Mouse (Mus musculus): ENCODE data around the gene Mnt. TPM values are rescaled to one million over a fixed set of nuclear protein-coding genes. Genes with fewer than 3 reads are reported as not detected.
A peak's percentile ranks its signal among the peaks of the same experiment; 100 is the strongest.

Gene Mnt
- polyA plus RNA-seq, 1 experiment from 2014 or later = 7.3 TPM

DNA sequence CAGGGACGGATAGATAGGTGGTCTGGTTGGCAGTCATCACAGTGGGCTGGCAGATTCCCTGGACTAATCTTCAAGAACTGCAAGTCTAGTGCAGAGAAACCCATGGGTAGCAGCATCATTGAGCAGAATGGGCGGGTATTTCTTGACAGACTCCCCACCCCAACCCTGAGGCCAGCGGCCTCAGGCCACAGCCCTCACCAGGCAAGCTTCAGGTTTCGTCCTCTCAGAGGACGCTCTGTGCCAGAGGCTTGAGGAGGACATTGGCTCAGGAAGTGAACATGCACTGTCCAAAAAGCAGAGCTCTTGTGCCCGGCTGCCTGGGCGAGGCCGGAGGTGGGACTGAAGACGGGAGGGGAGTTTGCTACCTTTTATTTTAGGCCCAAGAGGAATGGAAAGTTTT is 33.7 kb downstream of the Mnt start:
- no peak overlapping the region for H3K9ac ChIP-seq (replicated peaks)
- peaks cover 73% of the 10 kb centered on the region for H3K36me3 ChIP-seq
- ATAC-seq (ENCODE audit: low FRiP score) = no peak
- H3K4me2 ChIP-seq = no peak overlapping the region
- WGBS = 91% methylated on average over 9 of the region's 9 CpGs
- H3K4me1 ChIP-seq = peaks cover 12% of the 10 kb centered on the region
- H3K9me3 ChIP-seq (replicated peaks) = no peaks in the 10 kb centered on the region
- H3K4me3 ChIP-seq (replicated peaks) = no peak overlapping the region
- H3K27ac ChIP-seq (replicated peaks) = no peak overlapping the region
- H3K27me3 ChIP-seq (replicated peaks) = no peaks in the 10 kb centered on the region

- ATAC-seq (ENCODE audit: low FRiP score) = no peak
Measured at GRCm38 (mm10) chr11:74865252-74865651, 34.5 kb downstream of the Mnt start.

GRCm38 (mm10) chr11:74866640-74867039 is 35.9 kb downstream of the Mnt start:
- Histone ChIP-seq H3K27ac (replicated peaks) (no peak overlapping the region), H3K4me1 (peaks cover 32% of the 10 kb centered on the region), H3K27me3 (replicated peaks) (no peaks in the 10 kb centered on the region), H3K4me2 (no peak overlapping the region), H3K9me3 (replicated peaks) (no peaks in the 10 kb centered on the region), H3K4me3 (replicated peaks) (no peak overlapping the region), H3K9ac (replicated peaks) (no peak overlapping the region), H3K36me3 (peaks cover 55% of the 10 kb centered on the region)
- 82% methylated on average over 4 of the region's 4 CpGs for WGBS
- ATAC-seq (ENCODE audit: low FRiP score) = no peak

More at GRCm38 (mm10) chr11:74865252-74865651, 34.5 kb downstream of the Mnt start:
- 84% methylated on average over 9 of the region's 9 CpGs for WGBS
- H3K4me2 ChIP-seq = no peak overlapping the region
- H3K36me3 ChIP-seq = peaks cover 65% of the 10 kb centered on the region
- H3K9ac ChIP-seq (replicated peaks) = no peak overlapping the region
- H3K4me3 ChIP-seq (replicated peaks) = no peak overlapping the region
- H3K4me1 ChIP-seq = peaks cover 20% of the 10 kb centered on the region
- H3K27me3 ChIP-seq (replicated peaks) = no peaks in the 10 kb centered on the region
- no peak overlapping the region for H3K27ac ChIP-seq (replicated peaks)
- no peaks in the 10 kb centered on the region for H3K9me3 ChIP-seq (replicated peaks)

- no peak overlapping the region for H3K4me2 ChIP-seq
- 88% methylated on average over 2 of the region's 2 CpGs for WGBS
- ATAC-seq (ENCODE audit: low FRiP score) = no peak
- peaks cover 49% of the 10 kb centered on the region for H3K36me3 ChIP-seq
- H3K9ac ChIP-seq (replicated peaks) = no peak overlapping the region
- no peaks in the 10 kb centered on the region for H3K9me3 ChIP-seq (replicated peaks)
- H3K4me3 ChIP-seq (replicated peaks) = no peak overlapping the region
- H3K4me1 ChIP-seq = peaks cover 37% of the 10 kb centered on the region
- no peak overlapping the region for H3K27ac ChIP-seq (replicated peaks)
- no peaks in the 10 kb centered on the region for H3K27me3 ChIP-seq (replicated peaks)
Measured at GRCm38 (mm10) chr11:74867181-74867580, 36.5 kb downstream of the Mnt start.

DNA sequence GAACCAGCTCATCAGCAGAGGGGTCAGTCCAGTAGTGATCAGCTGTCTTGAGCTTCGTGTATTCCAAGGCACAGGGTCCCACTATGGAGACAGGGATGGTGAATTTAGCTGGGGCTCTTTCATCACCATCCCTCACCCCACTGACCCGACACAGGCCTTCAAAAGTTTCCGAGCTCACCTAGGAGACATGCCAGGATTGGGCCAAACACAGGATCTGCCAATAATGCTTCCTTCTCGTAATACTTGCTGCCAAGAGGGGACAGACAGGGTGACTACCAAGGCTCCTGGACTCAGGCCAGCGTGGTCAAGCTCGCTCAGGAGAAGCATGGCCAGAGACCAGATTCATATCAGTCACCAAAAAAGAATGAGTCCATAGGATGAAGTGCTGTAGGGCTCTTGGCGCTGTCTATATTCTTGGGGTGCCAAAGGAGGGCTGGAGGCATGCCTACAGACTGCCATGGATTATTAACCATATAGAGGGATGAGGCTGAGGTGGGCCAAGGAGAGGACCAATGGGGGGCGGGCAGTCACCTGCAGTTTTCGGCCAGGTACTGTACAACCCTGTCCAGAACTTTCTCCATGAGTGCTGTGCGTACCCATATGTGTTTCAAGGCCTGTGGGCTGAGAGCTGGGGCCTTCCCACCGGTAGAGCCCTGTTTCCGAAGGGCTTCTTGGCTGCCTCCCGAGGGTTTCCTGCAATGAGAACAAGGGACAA is 37.5 kb downstream of the Mnt start:
- WGBS = 92% methylated on average over 13 of the region's 13 CpGs
- Histone ChIP-seq H3K9me3 (replicated peaks) (no peaks in the 10 kb centered on the region), H3K4me2 (no peak overlapping the region), H3K4me3 (replicated peaks) (no peak overlapping the region), H3K27ac (replicated peaks) (no peak overlapping the region), H3K4me1 (peaks cover 37% of the 10 kb centered on the region), H3K36me3 (peaks cover 40% of the 10 kb centered on the region), H3K9ac (replicated peaks) (no peak overlapping the region), H3K27me3 (replicated peaks) (no peaks in the 10 kb centered on the region)
- ATAC-seq (ENCODE audit: low FRiP score) = no peak

- WGBS = 49% methylated on average over 6 of the region's 6 CpGs
Measured at GRCm38 (mm10) chr11:74869603-74870002, 38.9 kb downstream of the Mnt start.

GRCm38 (mm10) chr11:74870544-74870943 is 39.8 kb downstream of the Mnt start:
- H3K4me3 ChIP-seq (replicated peaks) = no peak overlapping the region
- H3K9me3 ChIP-seq (replicated peaks) = no peaks in the 10 kb centered on the region
- no peak overlapping the region for H3K4me2 ChIP-seq
- H3K4me1 ChIP-seq = peaks cover 47% of the 10 kb centered on the region
- peaks cover 20% of the 10 kb centered on the region for H3K36me3 ChIP-seq
- H3K9ac ChIP-seq (replicated peaks) = no peak overlapping the region
- no peak for ATAC-seq (ENCODE audit: low FRiP score)
- H3K27me3 ChIP-seq (replicated peaks) = no peaks in the 10 kb centered on the region
- H3K27ac ChIP-seq (replicated peaks) = peak overlapping the region; percentile 23
- 67% methylated on average over 4 of the region's 4 CpGs for WGBS

More at GRCm38 (mm10) chr11:74869603-74870002, 38.9 kb downstream of the Mnt start:
- Histone ChIP-seq H3K9me3 (replicated peaks) (no peaks in the 10 kb centered on the region), H3K36me3 (peaks cover 29% of the 10 kb centered on the region), H3K9ac (replicated peaks) (no peak overlapping the region), H3K27me3 (replicated peaks) (no peaks in the 10 kb centered on the region), H3K4me2 (peak overlapping the region; percentile 7; the same call in 1 of the 2 replicates), H3K4me3 (replicated peaks) (no peak overlapping the region), H3K4me1 (peaks cover 42% of the 10 kb centered on the region), H3K27ac (replicated peaks) (peak overlapping the region; percentile 63)
- ATAC-seq (ENCODE audit: low FRiP score) = peak; percentile 38

GRCm38 (mm10) chr11:74870991-74871622 is 40.4 kb downstream of the Mnt start:
- Histone ChIP-seq H3K4me3 (replicated peaks) (no peak overlapping the region), H3K4me1 (peaks cover 51% of the 10 kb centered on the region), H3K27ac (replicated peaks) (peak overlapping the region; percentile 23), H3K9ac (replicated peaks) (no peak overlapping the region), H3K36me3 (peaks cover 20% of the 10 kb centered on the region), H3K27me3 (replicated peaks) (no peaks in the 10 kb centered on the region), H3K9me3 (replicated peaks) (no peaks in the 10 kb centered on the region), H3K4me2 (0 out of 2 replicates have a peak overlapping the region, but pooled peaks have one; percentile 9)
- WGBS = 12% methylated on average over 12 of the region's 12 CpGs
- ATAC-seq (ENCODE audit: low FRiP score) = no peak

DNA sequence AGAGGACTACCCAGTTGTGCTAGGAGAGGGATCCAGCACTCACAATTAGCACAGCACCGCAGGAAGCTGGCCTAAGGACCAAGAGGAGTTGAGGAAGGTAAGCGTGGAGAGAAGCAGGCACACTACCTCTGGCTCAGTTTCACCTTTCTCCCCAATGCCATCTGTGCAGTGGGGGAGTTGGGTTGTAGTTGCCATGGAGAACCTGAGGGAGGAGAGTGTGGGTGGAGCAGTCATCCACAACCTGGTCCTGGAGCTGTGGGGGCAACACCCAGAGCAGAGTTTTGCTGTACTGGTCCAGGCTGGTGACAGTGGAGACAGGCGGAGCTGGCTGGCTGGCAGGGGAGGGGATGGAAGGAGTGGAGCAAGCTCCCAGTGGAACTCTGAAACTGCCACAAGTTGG is 43.9 kb downstream of the Mnt start:
- ATAC-seq (ENCODE audit: low FRiP score) = no peak
- Histone ChIP-seq H3K4me1 (peaks cover 56% of the 10 kb centered on the region), H3K4me2 (no peak overlapping the region), H3K9ac (replicated peaks) (no peak overlapping the region), H3K9me3 (replicated peaks) (no peaks in the 10 kb centered on the region), H3K4me3 (replicated peaks) (no peak overlapping the region), H3K27ac (replicated peaks) (no peak overlapping the region), H3K27me3 (replicated peaks) (no peaks in the 10 kb centered on the region), H3K36me3 (no peaks in the 10 kb centered on the region)
- WGBS = 67% methylated on average over 3 of the region's 3 CpGs

- H3K4me1 ChIP-seq = peaks cover 38% of the 10 kb centered on the region
- H3K9ac ChIP-seq (replicated peaks) = no peak overlapping the region; the same call in 1 of the 2 replicates
- peak overlapping the region; percentile 84 for H3K27ac ChIP-seq (replicated peaks)
- ATAC-seq (ENCODE audit: low FRiP score) = peak; percentile 78
- no peaks in the 10 kb centered on the region for H3K36me3 ChIP-seq
- peak overlapping the region; percentile 46 for H3K4me2 ChIP-seq
- H3K27me3 ChIP-seq (replicated peaks) = no peaks in the 10 kb centered on the region
- no peaks in the 10 kb centered on the region for H3K9me3 ChIP-seq (replicated peaks)
- 3% methylated on average over 9 of the region's 9 CpGs for WGBS
- H3K4me3 ChIP-seq (replicated peaks) = peak overlapping the region; percentile 23
Measured at GRCm38 (mm10) chr11:74876801-74877200, 46.1 kb downstream of the Mnt start.

GRCm38 (mm10) chr11:74880999-74881398 is 50.3 kb downstream of the Mnt start:
- H3K27ac ChIP-seq (replicated peaks) = no peak overlapping the region
- H3K9me3 ChIP-seq (replicated peaks) = no peaks in the 10 kb centered on the region
- H3K4me1 ChIP-seq = peaks cover 35% of the 10 kb centered on the region
- WGBS = 89% methylated on average over 9 of the region's 9 CpGs
- no peak for ATAC-seq (ENCODE audit: low FRiP score)
- no peaks in the 10 kb centered on the region for H3K27me3 ChIP-seq (replicated peaks)
- H3K9ac ChIP-seq (replicated peaks) = no peak overlapping the region
- H3K4me3 ChIP-seq (replicated peaks) = no peak overlapping the region
- H3K36me3 ChIP-seq = peaks cover 8% of the 10 kb centered on the region
- H3K4me2 ChIP-seq = no peak overlapping the region

DNA sequence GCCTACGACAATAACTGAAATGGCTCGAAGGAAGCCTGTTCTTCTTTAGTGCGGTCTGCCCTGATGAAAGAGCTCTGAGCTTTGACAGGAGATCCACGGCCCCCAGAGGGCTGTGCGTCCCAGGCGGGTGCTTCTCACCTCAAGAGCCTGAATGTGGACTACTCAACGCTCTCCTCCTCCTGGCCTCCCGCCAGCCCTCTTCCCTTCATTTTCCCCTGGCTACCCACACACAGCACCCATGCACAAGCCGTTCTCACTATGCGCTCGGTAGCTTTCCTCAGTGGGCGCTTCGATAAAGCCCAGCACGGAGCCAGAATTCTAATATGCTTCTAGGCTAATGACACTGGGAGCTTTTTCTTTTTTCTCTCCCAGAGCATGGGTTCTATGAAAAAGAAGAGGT is 51.3 kb downstream of the Mnt start:
- no peak overlapping the region for H3K4me3 ChIP-seq (replicated peaks)
- peaks cover 8% of the 10 kb centered on the region for H3K36me3 ChIP-seq
- H3K27me3 ChIP-seq (replicated peaks) = no peaks in the 10 kb centered on the region
- H3K4me1 ChIP-seq = peaks cover 25% of the 10 kb centered on the region
- 51% methylated on average over 14 of the region's 14 CpGs for WGBS
- ATAC-seq (ENCODE audit: low FRiP score) = no peak
- no peak overlapping the region for H3K9ac ChIP-seq (replicated peaks)
- peak overlapping the region; percentile 24; the same call in 1 of the 2 replicates for H3K4me2 ChIP-seq
- peak overlapping the region; percentile 54 for H3K27ac ChIP-seq (replicated peaks)
- no peaks in the 10 kb centered on the region for H3K9me3 ChIP-seq (replicated peaks)

All from neural tube, embryonic 15.5 days (tissue).